Mouse (Mus musculus) olfactory bulb, adult 2 months (tissue): ENCODE measurements around the gene Smc1b. TPM values are rescaled to one million over a fixed set of nuclear protein-coding genes. Genes with fewer than 3 reads are reported as not detected.
"Not testable (repeated sequence)": the region's sequence is repeated elsewhere in the genome, so short reads cannot be mapped to it uniquely, and the experiment has no call there.

Source experiments
- H3K27ac ChIP-seq: fragments of 200-500 bp; 2 replicates; pipeline ENCODE4 v1.5.1; 2012; ENCODE audit warnings: low read depth, low read length; ENCODE audit not compliant: insufficient read depth
- H3K4me1 ChIP-seq: fragments of 200-500 bp; 2 replicates; pipeline ENCODE4 v1.6.1; 2012; ENCODE audit warnings: low read length; ENCODE audit not compliant: control insufficient read depth, insufficient read depth
- H3K4me3 ChIP-seq: fragments of 200-500 bp; 2 replicates; pipeline ENCODE4 v1.5.1; 2012; ENCODE audit warnings: mild to moderate bottlenecking, low read depth, low read length, moderate library complexity; ENCODE audit not compliant: insufficient read depth
- CTCF ChIP-seq: fragments of 200-500 bp; IDR thresholded peaks from 2 replicates; pipeline ENCODE4 v1.5.1; 2012; ENCODE audit warnings: low read depth, mild to moderate bottlenecking, low read length, moderate library complexity; ENCODE audit not compliant: insufficient read depth
- POLR2A ChIP-seq: fragments of 200-500 bp; IDR thresholded peaks from 2 replicates; pipeline ENCODE4 v1.6.1; 2012; ENCODE audit warnings: mild to moderate bottlenecking, low read depth, low read length, moderate library complexity; ENCODE audit not compliant: insufficient read depth
- WGBS: fragments of 180-500 bp; shearing (Covaris S2); methylation state at CpG from one replicate; pipeline ENCODE4 v1.1.7; 2018; 5-methylcytosine and 5-hydroxymethylcytosine counted together
- polyA plus RNA-seq: library from polyadenylated mRNA; stranded (reverse); fragments of >200 nt; gene quantifications from 2 replicates; pipeline ENCODE4 v1.2.4, GENCODE M21; 2012; ENCODE audit warnings: low replicate concordance; ENCODE audit not compliant: missing spikeins, insufficient read depth, insufficient read length

Gene Smc1b
- polyA plus RNA-seq, 1 experiment, result not detected

GRCm38 (mm10) chr15:85037343-85037690 is 94.4 kb downstream of the Smc1b start:
- 2% methylated on average over 8 of the region's 8 CpGs for WGBS
- Histone ChIP-seq H3K4me1 (peaks cover 35% of the 10 kb centered on the region), H3K27ac (peak overlapping the region; percentile 1; the same call in 1 of the 2 replicates), H3K4me3 (peak overlapping the region; percentile 67)
- TF ChIP-seq POLR2A, result no peak
- no peak for TF ChIP-seq CTCF

DNA sequence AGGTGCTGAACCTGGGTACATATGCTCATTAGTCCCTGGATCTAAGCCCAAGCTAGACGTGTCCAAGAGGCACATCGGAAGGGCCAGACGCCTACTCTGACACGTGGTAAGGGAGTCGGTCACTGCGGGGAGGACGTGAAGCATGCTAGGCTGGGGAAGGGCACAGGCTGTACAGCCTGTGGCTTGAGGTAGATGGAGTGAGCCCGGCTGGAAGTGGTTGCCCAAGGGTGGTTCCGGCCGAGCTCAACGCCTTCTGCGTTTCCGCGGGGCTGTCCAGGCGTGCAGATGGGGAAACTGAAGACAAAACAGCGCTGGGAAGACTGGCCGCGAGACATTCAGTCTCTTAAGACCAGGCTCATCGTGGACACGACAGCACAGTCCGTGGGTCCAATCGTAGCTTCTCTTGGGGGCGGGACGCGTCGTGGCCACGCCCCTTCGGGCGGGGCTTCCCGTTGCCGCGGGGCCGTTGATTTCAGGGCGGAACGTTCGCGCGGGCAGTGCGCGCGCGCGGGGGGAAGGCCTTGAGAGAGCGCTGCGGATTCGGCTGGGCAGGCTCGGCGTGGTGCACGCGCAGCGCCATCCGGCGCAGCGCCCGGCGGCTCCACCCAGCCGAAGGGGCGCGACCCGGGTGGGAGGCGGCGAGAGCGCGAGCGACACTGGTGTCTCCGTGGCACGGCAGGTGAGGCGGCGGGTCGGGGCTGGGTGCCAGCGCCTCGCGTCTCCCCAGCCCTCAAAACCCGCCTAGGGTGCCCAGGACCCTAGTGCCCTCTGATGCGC is 95.0 kb downstream of the Smc1b start:
- TF ChIP-seq CTCF (no peak), POLR2A (peak; percentile 77)
- Histone ChIP-seq H3K4me3 (peak overlapping the region; percentile 67), H3K4me1 (peaks cover 32% of the 10 kb centered on the region), H3K27ac (peak overlapping the region; percentile 42)
- WGBS, result 1% methylated on average over 75 of the region's 75 CpGs

- H3K4me3 ChIP-seq, H3K27ac ChIP-seq: not testable (repeated sequence)
- H3K4me1 ChIP-seq, result peaks cover 17% of the 10 kb centered on the region
- 71% methylated on average over 7 of the region's 7 CpGs for WGBS
Measured at GRCm38 (mm10) chr15:85033916-85034315, 97.8 kb downstream of the Smc1b start.

DNA sequence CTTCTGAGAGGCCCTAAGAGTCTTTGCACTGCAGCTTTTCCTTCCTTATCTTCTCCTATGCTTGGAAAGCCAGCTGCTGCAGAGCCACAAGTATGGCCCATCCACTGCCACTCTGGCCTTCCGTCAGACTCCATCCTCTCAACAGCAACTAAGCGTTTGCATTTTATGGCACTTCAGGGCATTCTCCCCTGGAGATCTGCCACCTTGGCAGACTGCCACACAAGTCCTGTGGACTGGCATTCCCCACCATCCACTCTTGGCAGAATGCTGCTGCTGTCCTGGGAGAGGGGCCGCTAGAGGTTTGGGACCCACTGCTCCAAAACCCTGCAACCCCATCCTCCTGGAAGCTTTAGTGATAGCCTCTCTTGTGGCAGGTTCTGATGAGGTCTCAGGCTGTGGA is 99.9 kb downstream of the Smc1b start:
- TF ChIP-seq CTCF, result no peak
- TF ChIP-seq POLR2A, result no peak
- 43% methylated on average over 3 of the region's 3 CpGs for WGBS
- H3K4me1 ChIP-seq, result peaks cover 6% of the 10 kb centered on the region; the same call in 1 of the 2 replicates
- H3K4me3 ChIP-seq, result no peak overlapping the region
- no peak overlapping the region for H3K27ac ChIP-seq

GRCm38 (mm10) chr15:85030643-85031042 is 101.1 kb downstream of the Smc1b start:
- not testable (repeated sequence) for H3K4me1 ChIP-seq, H3K4me3 ChIP-seq
- 88% methylated on average over 1 of the region's 1 CpGs for WGBS

DNA sequence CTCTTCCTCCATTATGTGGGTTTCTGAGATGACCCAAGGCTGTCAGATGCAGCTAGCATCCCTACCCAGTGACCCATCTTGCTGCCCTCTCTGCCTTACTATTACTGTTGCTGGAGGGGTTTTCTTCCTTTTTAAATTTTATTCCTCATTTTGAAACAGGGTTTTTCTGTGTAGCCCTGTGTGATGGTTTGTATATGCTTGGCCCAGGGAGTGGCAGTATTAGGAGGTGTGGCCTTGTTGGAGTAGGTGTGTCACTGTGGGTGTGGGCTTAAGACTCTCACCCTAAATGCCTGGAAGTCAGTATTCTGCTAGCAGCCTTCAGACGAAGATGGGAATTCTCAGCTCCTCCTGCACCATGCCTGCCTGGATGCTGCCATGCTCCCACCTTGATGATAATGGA is 103.1 kb downstream of the Smc1b start, which contains the start of gene Fam118a:
TSS of gene Fam118a (plus strand) at position 301 of the 400 bp plus-strand sequence.
- H3K4me3 ChIP-seq, H3K4me1 ChIP-seq, H3K27ac ChIP-seq: not testable (repeated sequence)
- WGBS, result 78% methylated on average over 1 of the region's 1 CpGs

More at GRCm38 (mm10) chr15:85030643-85031042, 101.1 kb downstream of the Smc1b start:
- not testable (repeated sequence) for H3K27ac ChIP-seq

DNA sequence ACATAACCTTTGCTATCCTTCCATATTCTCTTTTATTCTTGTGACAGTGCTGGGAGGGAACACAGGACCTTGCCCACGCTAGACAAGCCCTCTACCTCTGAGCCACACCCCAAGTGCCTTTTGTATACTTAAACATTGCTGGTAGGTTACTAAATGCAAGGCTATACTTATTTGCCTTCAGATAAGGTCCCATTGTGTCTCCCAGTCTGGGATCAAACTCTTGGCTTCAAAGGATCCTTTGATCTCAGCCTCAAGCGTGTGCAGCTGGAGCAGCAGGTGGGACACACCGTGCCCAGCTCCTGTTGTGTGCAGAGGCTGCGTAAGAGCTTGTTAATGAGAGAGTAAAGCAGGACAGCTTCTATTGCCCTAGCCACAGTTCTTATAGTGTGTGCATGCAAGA is 104.0 kb downstream of the Smc1b start:
- Histone ChIP-seq H3K4me3 (no peak overlapping the region), H3K4me1 (0 out of 2 replicates have a peak, but pooled peaks cover 2% of the 10 kb centered on the region), H3K27ac (no peak overlapping the region)
- no peak for TF ChIP-seq CTCF
- no peak for TF ChIP-seq POLR2A
- 64% methylated on average over 4 of the region's 4 CpGs for WGBS

GRCm38 (mm10) chr15:85026197-85026596 is 105.6 kb downstream of the Smc1b start:
- TF ChIP-seq CTCF (no peak), POLR2A (no peak)
- Histone ChIP-seq H3K4me1 (0 out of 2 replicates have a peak, but pooled peaks cover 2% of the 10 kb centered on the region), H3K4me3 (no peak overlapping the region), H3K27ac (no peak overlapping the region)
- WGBS, result 67% methylated on average over 4 of the region's 4 CpGs

DNA sequence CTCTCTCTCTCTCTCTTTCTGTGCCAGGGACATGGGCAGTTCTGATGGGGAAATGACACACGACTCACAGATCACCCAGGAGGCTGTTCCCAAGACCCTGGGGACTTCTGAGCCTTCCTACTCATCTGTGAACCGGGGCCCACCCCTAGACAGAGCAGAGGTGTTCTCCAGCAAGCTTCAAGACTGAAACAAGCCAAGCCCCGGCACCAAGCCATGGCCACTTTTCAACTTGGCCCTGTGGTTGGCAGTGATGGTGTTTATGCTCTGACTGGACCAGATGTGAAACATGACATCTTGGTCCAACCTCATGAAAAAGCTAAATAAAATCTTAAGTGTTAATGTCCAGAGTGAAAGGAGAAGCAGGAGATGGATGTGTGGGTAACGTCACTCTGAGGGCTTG is 109.6 kb downstream of the Smc1b start:
- Histone ChIP-seq H3K4me1 (peaks cover 2% of the 10 kb centered on the region; the same call in 1 of the 2 replicates), H3K4me3 (no peak overlapping the region), H3K27ac (no peak overlapping the region)
- WGBS, result 76% methylated on average over 4 of the region's 4 CpGs
- TF ChIP-seq CTCF (no peak), POLR2A (no peak)
